Mouse (Mus musculus): ENCODE data around the gene Gli3. TPM values are rescaled to one million over a fixed set of nuclear protein-coding genes. Genes with fewer than 3 reads are reported as not detected.

The Gli3 gene
- total and polyA plus RNA-seq, 2 experiments from 2014 or later = 1.9 to 8.1 TPM

- H3K9ac ChIP-seq (replicated peaks; ENCODE audit: low read depth, low read length) = no peak overlapping the region
- no peaks in the 10 kb centered on the region for H3K4me1 ChIP-seq (ENCODE audit: control insufficient read depth, insufficient read depth)
Measured at GRCm38 (mm10) chr13:15577133-15577917, 114.3 kb downstream of the Gli3 start.

GRCm38 (mm10) chr13:15580458-15580857 lies 117.4 kb downstream of the Gli3 start:
- TF ChIP-seq CTCF (IDR thresholded peaks at IDR 0.05; ENCODE audit: low read depth) (no peak), EP300 (IDR thresholded peaks at IDR 0.05; ENCODE audit: low read depth) (no peak)
- no peak for ATAC-seq (ENCODE audit: insufficient read depth, low read depth)
- Histone ChIP-seq H3K4me2 (ENCODE audit: low read depth, low read length) (no peak overlapping the region), H3K27me3 (ENCODE audit: control insufficient read depth, insufficient read depth, low read length) (no peaks in the 10 kb centered on the region), H3K9me3 (replicated peaks; ENCODE audit: control insufficient read depth, low read length) (no peaks in the 10 kb centered on the region), H3K9ac (replicated peaks; ENCODE audit: low read depth, low read length) (no peak overlapping the region), H3K4me3 (ENCODE audit: low read depth, low read length) (no peak overlapping the region), H3K36me3 (replicated peaks; ENCODE audit: control insufficient read depth, insufficient read depth, low read length) (no peaks in the 10 kb centered on the region), H3K4me1 (ENCODE audit: control insufficient read depth, insufficient read depth) (no peaks in the 10 kb centered on the region), H3K27ac (ENCODE audit: low read depth) (no peak overlapping the region)
- no peak for DNase-seq (ENCODE audit: low spot score)
- 80% methylated on average over 5 of the region's 5 CpGs for WGBS

More at GRCm38 (mm10) chr13:15577133-15577917, 114.3 kb downstream of the Gli3 start:
- TF ChIP-seq CTCF (IDR thresholded peaks at IDR 0.05; ENCODE audit: low read depth) (no peak), EP300 (IDR thresholded peaks at IDR 0.05; ENCODE audit: low read depth) (no peak)
- no peak overlapping the region for H3K4me3 ChIP-seq (ENCODE audit: low read depth, low read length)
- H3K36me3 ChIP-seq (replicated peaks; ENCODE audit: control insufficient read depth, insufficient read depth, low read length) = no peaks in the 10 kb centered on the region
- DNase-seq (ENCODE audit: low spot score) = no peak
- ATAC-seq (ENCODE audit: insufficient read depth, low read depth) = no peak
- no peaks in the 10 kb centered on the region for H3K9me3 ChIP-seq (replicated peaks; ENCODE audit: control insufficient read depth, low read length)
- no peaks in the 10 kb centered on the region for H3K27me3 ChIP-seq (ENCODE audit: control insufficient read depth, insufficient read depth, low read length)
- H3K4me2 ChIP-seq (ENCODE audit: low read depth, low read length) = no peak overlapping the region
- WGBS = 65% methylated on average over 8 of the region's 8 CpGs
- H3K27ac ChIP-seq (ENCODE audit: low read depth) = no peak overlapping the region

GRCm38 (mm10) chr13:15585941-15586340 lies 122.9 kb downstream of the Gli3 start:
- 60% methylated on average over 2 of the region's 2 CpGs for WGBS
- no peak for DNase-seq (ENCODE audit: low spot score)
- Histone ChIP-seq H3K27me3 (ENCODE audit: control insufficient read depth, insufficient read depth, low read length) (0 out of 2 replicates have a peak, but pooled peaks cover 2% of the 10 kb centered on the region), H3K4me2 (ENCODE audit: low read depth, low read length) (no peak overlapping the region), H3K27ac (ENCODE audit: low read depth) (no peak overlapping the region), H3K4me3 (ENCODE audit: low read depth, low read length) (no peak overlapping the region), H3K9ac (replicated peaks; ENCODE audit: low read depth, low read length) (no peak overlapping the region), H3K36me3 (replicated peaks; ENCODE audit: control insufficient read depth, insufficient read depth, low read length) (no peaks in the 10 kb centered on the region), H3K9me3 (replicated peaks; ENCODE audit: control insufficient read depth, low read length) (no peaks in the 10 kb centered on the region), H3K4me1 (ENCODE audit: control insufficient read depth, insufficient read depth) (no peaks in the 10 kb centered on the region)
- no peak for ATAC-seq (ENCODE audit: insufficient read depth, low read depth)
- TF ChIP-seq CTCF (IDR thresholded peaks at IDR 0.05; ENCODE audit: low read depth) (no peak), EP300 (IDR thresholded peaks at IDR 0.05; ENCODE audit: low read depth) (no peak)

DNA sequence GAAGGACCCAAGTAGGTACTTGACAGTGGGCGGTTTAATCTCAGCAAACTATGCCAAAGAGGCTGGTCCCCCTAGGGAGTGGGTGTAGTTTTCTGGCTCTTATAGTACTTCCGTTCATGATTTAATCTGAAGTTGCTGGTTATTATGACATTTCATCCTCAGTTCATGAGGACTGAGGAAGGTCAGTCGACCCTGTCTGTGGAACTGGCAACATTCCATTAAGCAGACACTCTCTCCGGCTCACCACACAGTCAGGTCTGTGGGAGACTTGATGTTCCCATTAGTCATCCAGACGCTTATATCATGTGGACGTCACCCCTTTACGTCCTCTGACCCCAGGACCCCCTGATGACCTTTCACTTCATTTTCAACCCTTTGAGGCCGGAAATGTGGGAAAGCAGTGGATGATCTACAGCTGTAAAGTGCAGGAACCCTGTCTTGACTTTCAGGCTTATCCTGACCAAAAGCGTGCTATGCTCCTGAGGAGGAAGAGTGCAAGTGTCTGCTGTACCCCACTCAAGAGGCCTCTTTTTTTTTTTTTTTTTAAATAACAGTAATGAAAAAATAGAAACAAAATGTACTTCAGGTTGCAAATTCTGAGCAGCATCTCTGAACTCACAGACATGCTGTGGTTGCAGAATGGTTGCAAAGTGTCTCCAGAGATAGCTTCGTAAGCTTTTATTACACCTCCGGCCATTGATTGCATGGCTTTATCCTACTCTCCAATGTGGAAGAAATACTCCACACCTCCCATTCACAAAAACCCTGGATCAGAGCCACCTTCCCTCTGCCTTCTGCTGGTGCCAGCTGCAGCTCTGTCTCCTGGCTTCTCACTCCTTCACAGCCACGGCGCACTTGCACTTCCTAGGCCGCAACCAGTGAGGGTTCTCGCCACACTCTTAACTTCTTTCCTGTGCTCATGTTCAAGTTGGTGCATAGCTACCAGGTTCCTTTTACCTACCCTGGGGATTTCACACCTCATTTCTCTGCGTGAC lies 125.5 kb downstream of the Gli3 start:
- no peak overlapping the region for H3K27ac ChIP-seq (ENCODE audit: low read depth)
- H3K9ac ChIP-seq (replicated peaks; ENCODE audit: low read depth, low read length) = no peak overlapping the region
- 0 out of 2 replicates have a peak, but pooled peaks cover 2% of the 10 kb centered on the region for H3K27me3 ChIP-seq (ENCODE audit: control insufficient read depth, insufficient read depth, low read length)
- TF ChIP-seq EP300 (IDR thresholded peaks at IDR 0.05; ENCODE audit: low read depth) (no peak), CTCF (IDR thresholded peaks at IDR 0.05; ENCODE audit: low read depth) (no peak)
- ATAC-seq (ENCODE audit: insufficient read depth, low read depth) (peak; percentile 30; the same call in 1 of the 2 replicates), DNase-seq (ENCODE audit: low spot score) (no peak)
- no peaks in the 10 kb centered on the region for H3K4me1 ChIP-seq (ENCODE audit: control insufficient read depth, insufficient read depth)
- WGBS = 59% methylated on average over 16 of the region's 16 CpGs
- H3K4me2 ChIP-seq (ENCODE audit: low read depth, low read length) = no peak overlapping the region
- H3K36me3 ChIP-seq (replicated peaks; ENCODE audit: control insufficient read depth, insufficient read depth, low read length) = no peaks in the 10 kb centered on the region
- no peaks in the 10 kb centered on the region for H3K9me3 ChIP-seq (replicated peaks; ENCODE audit: control insufficient read depth, low read length)
- no peak overlapping the region for H3K4me3 ChIP-seq (ENCODE audit: low read depth, low read length)

DNA sequence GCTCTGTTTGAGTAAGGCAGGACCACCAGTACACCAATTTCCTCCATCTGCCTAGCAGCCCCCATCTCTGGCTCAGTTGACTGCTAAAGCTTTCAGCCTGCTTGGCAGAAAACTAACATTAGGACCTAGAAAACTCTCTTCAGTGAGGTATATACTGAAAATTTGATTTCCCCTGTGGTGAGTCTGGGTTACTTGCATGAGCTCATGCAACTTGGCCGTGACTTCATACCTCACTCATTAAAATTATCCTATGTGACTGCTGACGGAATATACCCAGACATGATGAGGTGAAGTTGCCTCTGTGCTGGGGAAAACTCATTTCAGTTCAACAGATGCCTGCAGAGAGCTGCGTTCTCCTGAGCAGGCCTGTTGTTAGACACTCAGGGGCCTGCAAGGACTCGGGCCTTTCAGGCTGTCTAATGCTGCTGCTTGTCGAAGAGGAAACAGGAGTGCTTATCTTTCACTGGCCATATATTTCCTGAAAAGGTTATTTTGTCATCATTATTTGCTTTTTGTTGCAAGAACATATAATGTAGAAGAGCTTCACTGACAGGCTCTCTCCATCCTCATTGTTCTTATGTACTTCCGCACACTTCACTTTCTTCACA lies 127.4 kb downstream of the Gli3 start:
- no peaks in the 10 kb centered on the region for H3K4me1 ChIP-seq (ENCODE audit: control insufficient read depth, insufficient read depth)
- TF ChIP-seq CTCF (IDR thresholded peaks at IDR 0.05; ENCODE audit: low read depth) (no peak), EP300 (IDR thresholded peaks at IDR 0.05; ENCODE audit: low read depth) (no peak)
- no peak for DNase-seq (ENCODE audit: low spot score)
- H3K9me3 ChIP-seq (replicated peaks; ENCODE audit: control insufficient read depth, low read length) = no peaks in the 10 kb centered on the region
- no peak overlapping the region for H3K4me2 ChIP-seq (ENCODE audit: low read depth, low read length)
- 51% methylated on average over 6 of the region's 6 CpGs for WGBS
- no peak overlapping the region for H3K9ac ChIP-seq (replicated peaks; ENCODE audit: low read depth, low read length)
- no peaks in the 10 kb centered on the region for H3K36me3 ChIP-seq (replicated peaks; ENCODE audit: control insufficient read depth, insufficient read depth, low read length)
- no peak for ATAC-seq (ENCODE audit: insufficient read depth, low read depth)
- 0 out of 2 replicates have a peak, but pooled peaks cover 2% of the 10 kb centered on the region for H3K27me3 ChIP-seq (ENCODE audit: control insufficient read depth, insufficient read depth, low read length)
- H3K27ac ChIP-seq (ENCODE audit: low read depth) = no peak overlapping the region
- no peak overlapping the region for H3K4me3 ChIP-seq (ENCODE audit: low read depth, low read length)
